Mouse (Mus musculus): ENCODE data around the gene Camta1.
A peak's percentile ranks its signal among the peaks of the same experiment; 100 is the strongest.

Gene Camta1

GRCm38 (mm10) chr4:151096334-151097103 lies 765.2 kb downstream of the Camta1 start:
- no peak for DNase-seq

DNA sequence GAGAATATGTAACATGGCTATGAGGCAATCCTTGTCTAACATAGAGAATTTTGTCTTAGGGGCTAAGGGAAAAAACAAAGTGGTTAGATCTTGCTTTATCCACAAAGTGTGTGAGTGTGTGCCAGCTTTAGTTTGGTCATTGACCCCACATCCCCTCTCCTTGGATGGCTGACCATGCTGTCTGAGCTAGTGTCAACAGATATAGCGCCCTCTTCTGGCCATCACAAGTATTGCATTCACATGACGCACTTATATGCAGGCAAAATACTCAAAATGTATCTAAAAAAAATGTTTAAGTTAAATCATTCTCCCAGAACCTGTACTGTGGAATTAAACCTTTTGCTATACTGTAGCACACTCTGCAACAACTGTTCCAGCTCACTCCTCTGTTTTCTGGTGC lies 766.5 kb downstream of the Camta1 start:
- peak; percentile 68 for DNase-seq

DNA sequence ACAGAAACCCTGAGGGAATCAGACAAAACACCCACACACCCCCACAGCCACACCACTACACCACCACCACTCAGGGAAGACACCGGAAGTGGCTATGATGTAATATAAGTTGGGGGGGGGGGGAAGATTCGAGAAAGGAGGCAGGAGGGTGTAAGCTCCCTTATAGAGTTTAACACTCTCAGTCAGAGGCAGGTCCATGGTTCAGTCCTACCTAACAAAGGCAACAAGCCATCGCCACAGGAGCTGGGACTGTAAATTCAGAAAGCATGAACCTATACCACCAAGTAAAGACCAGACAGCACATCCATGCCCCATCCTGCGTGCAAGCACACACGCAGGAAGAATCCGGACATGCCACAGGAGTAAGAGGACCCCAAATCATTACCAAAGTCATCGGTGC lies 772.4 kb downstream of the Camta1 start, which contains the start of gene Gm13090:
TSS of gene Gm13090 (plus strand) at position 301 of the 400 bp plus-strand sequence.
- no peak for DNase-seq

- DNase-seq, result no peak
These were observed 772.9 kb downstream of the Camta1 start for GRCm38 (mm10) chr4:151088819-151089218.

DNA sequence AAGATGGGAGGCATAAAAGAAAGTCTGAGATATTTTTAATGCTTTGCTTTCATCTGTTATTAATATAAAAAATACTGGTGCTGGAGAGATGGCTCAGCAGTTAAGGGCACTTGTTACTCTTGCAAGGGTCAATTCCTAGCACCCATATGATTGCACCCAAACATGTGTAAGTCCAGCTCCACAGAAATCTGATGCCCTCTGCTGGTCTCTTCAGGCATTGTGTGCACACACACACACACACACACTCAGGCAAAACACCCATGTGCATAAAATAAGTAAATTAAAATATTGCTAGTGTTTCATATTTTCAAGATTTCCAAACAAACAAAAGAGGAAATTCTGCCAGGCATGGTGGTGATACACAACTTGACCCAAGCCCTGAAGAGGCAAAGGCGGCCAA lies 774.3 kb downstream of the Camta1 start:
- no peak for DNase-seq

GRCm38 (mm10) chr4:151083027-151083426 lies 778.6 kb downstream of the Camta1 start:
- no peak for DNase-seq

DNA sequence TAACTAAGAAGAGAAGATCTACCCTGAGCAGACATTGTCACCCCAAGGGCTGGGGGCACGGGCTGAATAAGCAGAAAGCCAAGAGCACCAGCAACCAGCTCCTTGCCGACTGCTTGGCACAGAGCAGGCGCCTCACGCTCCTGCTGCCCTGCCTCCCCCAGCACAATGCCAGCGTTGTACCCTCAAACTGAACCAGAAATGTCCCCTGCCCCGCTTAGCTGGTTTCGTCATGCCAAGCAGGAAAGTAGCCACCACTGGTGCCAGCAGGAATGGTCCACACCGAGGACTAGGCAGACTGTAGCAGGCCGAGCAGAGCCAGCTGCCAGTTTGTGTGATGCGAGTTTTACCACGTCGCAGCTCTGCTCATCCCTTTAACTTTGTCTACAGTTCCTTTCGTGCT lies 779.7 kb downstream of the Camta1 start:
- no peak for DNase-seq

DNA sequence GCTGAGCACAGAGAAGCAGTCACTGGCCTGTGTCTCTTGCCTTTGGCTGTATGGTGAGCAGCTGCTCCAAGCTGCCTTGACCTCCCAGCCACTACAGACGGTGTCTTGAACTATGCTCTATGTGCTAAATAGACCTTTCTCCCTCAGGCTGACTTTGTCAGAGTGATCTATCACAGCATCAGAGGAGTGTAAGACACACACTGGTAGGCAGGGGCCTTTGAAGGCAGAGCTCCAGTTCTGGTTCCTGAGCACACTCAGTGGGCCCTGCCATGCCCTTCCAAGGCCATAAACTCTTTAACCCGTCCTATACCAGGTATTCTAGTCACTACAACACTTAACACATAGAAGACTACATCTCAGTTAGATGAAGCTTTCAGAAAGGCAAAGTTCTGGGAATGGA lies 780.3 kb downstream of the Camta1 start:
- no peak for DNase-seq

DNA sequence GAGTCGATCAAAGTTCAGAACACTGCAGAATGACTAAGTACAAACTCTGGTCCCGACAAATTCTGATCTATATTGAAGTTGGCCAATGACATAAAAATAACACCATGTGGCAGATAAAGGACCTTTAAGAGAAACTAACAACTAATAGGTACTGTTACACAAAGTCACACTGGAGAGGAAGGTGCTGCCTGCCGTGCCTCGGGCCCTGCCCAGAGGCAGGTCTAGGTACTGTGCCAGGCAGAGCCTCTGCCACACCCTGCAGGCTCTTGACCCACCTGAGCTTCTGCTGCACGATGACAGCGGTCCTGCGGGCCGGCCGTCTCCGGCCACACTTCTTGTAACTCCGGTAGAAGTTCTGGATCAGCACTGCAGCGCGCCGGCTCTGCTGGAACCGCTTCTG lies 786.9 kb downstream of the Camta1 start:
- DNase-seq, result no peak

DNA sequence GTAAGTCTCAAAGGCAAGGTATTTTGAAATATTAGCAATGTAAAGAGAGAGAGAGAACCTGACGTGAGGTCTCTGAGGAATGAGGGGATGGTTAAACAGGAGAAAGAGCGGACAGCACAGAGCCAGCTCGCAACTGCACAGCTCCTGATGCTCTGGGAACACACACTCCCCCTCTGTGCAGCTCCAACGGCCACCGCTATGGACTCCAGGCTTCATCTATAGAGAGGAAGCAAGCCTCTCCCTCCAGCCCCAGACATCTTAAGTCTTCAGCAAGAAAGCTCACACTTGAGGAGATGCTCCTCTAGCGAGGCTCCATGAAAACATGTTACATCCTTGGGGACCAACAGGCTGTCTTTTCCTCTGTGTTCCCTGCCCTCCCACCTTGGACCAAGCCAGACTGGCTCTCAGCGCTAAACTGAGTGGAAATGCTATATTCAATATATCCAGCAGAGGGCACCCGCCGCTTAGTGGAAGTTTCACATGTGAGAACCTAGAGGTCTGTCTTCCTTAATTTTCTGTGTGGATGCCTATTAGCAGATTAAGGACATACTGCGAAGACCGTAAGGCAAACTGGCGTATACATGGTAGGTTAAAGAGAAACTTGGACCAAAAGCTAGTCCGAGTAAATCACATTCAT lies 788.5 kb downstream of the Camta1 start:
- DNase-seq, result peak; percentile 82

DNA sequence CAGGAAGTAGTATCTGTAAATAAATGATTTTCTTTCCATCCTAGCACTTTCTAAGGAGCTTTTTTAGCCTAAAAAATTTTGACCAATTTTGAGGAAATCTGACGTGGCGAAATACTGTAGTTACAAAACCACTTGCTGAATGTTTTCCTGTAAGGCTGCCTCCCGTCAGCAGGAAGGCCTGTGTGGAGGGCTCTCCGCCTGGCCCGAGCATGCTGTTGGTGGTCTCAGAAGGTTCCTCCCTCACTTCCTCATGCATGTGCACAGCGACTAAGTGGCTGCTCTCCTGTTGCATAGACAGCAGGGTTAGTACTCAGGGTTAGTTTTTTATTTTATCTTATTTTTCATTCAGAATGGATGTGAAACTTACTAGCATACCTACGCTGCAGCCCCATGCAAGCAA lies 790.7 kb downstream of the Camta1 start:
- no peak for DNase-seq

DNA sequence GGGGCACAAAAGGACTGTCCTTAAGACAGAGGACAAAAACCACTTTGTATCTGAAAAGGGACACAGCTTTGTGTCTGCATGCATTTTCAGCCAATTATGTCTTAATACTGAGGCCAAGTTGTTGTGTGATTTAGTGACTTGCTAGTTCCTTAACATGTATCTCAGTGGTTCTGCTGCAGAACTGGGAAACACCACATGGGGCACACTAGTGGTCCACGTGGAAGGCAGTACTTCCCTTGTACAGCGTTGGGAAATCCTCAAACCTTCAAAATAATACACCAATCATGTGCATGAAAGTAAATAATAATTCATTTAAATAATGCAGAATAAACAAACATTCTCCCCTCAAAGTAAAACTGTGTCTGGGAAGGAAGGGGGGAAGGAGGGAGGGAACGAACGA lies 792.9 kb downstream of the Camta1 start:
- no peak for DNase-seq

- no peak for DNase-seq
These were observed 802.1 kb downstream of the Camta1 start for GRCm38 (mm10) chr4:151059566-151059965.

DNA sequence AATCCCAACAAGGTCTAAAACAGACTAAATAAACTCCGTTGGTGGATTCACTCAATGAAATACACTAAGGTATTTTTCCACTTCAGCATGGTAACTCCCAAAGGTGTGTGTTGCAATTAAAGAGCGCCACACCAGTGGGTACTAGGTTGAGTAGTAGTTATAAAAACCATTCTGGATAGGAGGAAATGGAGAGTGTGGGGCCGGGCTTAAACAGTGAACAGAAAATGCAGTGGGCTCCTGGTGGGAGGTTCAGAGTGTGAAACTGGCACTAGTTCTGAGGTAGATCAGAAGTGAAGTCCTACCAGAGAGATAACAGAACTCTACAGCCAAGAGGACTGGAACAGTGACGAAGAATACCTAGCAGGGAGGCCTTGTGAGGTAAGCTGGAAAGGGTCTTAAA lies 803.0 kb downstream of the Camta1 start:
- DNase-seq, result no peak

DNA sequence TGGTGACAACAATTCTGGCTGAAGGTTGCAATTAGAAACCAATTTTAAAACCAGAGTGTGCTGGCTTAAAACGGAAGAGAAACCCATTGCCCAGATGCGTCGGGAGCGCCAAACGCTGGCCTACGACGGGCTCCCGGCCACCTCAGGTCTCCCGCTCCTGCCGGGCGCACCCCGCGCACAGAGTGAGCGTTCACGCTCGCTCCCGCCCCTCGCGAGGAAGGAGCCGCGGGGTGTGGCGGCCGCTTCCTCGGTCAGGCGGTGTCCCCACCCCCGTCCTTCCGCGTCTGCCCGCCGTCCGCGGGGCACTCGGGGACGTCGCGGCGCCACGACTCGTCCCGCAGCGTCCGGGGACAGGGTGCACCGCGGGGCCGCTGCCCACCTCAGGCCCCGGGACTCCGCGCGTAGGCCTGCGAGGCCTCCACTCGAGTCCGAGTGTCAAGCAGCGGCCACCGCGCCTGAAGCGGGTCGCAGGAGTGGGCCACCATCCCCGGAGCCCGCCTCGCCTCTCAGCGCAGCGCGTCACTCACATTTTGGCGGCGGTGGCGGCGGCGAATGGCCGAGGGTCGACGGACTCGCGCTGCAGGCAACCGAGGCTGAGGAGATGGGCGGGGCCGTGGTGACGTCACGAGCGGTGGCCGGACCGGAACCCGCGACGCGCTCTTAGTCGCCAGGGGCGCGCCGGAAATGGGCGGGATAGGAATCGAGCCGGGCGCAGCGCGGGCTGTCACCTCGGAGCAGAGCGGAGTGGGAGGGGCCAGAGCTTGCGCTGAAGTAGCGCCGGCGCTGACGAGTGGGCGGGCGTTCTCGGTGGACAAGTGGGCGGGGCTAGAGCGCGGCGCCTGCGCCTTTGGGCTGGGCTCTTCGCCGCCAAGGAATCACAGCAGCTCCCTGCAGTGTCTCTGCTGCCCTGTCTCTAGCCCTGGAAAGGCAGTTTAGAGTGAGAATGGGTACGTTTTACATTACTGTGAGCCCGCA lies 804.0 kb downstream of the Camta1 start, which contains the start of gene Vamp3:
TSS of gene Vamp3 (minus strand) at position 617 of the 975 bp plus-strand sequence.
- DNase-seq, result peak; percentile 98

DNA sequence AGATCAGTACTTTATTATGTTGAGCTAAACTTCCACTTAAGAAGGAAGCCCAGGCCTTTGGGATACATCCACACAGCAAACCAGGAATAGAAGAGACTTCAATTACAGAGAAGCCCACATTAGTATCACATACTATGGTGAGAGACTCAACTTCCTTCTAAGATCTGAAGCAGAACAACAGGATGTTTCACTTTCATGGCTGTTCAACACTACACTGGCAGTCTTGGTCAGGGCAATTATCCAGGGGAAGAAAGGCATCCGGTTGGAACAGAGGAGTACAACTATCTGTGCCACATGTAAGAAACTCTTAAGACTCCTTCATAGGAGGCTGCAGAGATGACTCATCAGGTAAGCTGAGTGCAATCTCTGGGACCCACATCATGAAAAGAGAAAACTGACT lies 810.5 kb downstream of the Camta1 start:
- no peak for DNase-seq

DNA sequence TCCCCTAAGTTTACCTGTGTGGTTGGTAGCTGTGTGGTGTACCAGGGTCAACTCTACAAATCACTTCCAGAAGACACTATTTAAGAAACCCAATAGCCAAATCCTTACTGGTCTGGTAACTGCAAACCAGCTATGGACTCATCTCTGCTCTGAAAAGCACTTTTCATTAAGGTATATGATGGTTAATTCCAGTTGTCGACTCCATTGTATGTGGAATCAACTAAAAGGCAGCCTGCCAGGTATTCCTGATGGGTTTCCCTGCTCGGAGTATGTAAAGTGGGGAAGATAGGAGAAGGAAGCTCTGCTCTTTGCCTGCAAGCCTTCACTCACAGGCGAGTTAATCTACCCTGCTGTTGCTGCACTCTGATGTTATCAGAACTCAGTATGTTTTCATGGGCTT lies 815.2 kb downstream of the Camta1 start:
- DNase-seq, result no peak

DNA sequence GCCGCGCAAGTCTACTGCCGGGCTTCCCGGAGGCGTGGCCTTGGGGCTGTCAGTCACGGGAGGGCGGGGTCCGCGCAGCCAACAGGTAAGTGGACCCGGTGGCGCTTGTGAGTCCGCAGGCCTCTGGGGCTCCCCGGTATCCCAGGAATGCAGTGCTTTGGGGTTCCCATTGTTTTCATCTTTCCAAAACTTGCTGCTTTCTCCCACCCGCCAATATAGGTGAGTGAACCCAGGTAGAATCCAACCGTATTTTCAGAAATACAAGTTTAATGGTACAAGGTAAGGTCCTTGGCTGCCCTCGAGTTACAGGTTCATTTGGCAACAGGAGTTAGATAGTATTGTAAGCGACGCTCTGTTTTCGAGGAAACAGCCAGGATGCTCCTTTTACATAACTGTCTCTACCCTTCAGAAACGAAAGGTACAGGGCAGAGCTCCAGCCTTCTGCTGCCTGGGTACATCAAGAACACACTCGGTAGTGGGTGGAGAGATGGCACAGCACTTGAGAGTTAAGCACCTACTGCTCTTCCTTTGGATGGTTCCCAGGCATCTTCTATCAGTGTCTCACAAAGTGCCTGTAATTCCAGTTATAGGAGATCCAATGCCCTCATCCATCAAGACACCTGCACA lies 816.6 kb downstream of the Camta1 start:
- no peak for DNase-seq

DNA sequence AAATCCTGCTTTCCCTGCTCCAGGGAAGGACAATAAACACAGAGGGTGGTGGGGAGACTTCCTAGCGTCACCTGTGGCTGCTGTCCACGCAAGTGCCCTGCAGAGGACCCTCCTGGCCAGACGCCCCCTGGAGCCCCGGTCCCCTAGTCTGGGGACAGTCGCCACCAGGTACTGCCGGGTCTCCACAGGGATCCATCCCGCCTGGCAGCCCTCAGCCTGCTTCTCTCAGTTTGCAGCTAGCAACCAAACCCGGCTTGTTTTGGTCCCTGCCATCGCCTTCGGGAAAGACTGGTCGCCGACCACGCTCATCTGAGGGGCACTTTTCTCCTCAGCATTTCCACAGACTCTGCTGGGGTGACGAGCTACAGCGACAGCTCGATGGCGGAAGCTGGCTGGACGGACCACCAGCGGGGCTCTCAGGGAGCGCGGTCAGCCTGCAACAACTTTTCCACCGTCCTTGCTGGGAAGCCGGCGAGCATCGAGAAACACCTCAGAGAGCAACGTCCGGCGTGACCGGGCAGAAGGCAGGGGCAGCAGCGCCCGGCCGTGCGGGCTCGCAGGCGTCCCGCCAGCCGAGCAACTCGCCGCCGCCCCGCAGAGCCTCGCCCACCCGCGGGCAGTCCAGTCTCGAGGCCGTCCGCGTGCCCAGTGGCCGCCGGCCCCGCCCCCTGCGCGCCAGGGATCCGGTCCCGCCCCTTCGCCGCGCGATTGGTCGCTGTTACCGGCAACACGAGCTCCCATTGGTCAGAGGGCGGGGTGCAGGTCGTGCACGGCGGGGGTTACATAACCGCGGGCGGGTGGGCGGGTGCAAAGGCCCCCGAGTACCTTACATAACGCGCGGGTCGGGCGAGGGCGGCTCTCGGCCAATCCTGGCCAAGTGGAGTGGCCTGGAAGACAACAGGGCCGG lies 817.4 kb downstream of the Camta1 start, which contains the start of gene Per3:
TSS of gene Per3 (minus strand) at position 629 of the 907 bp plus-strand sequence.
- DNase-seq, result peak; percentile 99

DNA sequence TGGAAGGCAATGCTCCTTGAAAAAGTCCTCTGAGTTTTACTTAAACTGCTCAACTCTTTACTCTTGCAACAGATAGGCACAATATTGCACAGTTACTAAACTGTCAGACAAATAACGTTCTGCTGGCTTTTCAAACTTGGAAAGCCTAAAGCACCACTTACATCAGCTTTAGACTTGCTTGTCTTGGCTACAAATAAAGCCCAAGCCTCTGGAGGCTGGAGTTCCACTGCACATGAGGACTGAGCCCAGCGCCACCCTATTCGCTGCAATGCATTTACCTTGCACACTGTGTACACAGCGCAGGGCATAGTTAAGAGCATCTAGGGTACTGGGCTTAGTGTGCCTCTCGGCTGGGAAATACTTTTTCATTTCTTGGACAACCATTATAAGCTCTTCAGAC lies 818.4 kb downstream of the Camta1 start:
- DNase-seq, result peak; percentile 48

DNA sequence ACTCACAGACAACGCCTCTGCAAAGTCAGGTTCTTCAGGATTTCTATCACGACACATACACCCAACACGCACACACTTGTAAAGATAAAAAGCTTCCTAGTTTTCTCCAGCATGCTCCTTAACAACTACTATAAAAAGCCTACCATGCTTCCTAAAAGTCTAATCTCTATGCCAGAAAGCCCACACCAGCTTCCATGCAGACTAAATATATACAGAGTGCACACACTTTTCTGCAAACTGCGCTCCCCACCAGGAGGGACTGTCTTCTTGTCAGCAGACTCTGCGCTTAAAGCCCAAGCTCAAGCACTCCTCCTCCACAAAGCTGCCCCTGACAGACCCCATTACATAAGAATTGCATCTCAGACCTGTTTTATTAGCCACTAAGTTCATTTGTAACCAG lies 820.2 kb downstream of the Camta1 start:
- no peak for DNase-seq

- DNase-seq, result no peak
These were observed 823.9 kb downstream of the Camta1 start for GRCm38 (mm10) chr4:151037800-151038199.

Data from kidney, adult 9 months (tissue).